Mouse (Mus musculus): Measurements from ENCODE around the gene Tesc.

Tesc gene

DNA sequence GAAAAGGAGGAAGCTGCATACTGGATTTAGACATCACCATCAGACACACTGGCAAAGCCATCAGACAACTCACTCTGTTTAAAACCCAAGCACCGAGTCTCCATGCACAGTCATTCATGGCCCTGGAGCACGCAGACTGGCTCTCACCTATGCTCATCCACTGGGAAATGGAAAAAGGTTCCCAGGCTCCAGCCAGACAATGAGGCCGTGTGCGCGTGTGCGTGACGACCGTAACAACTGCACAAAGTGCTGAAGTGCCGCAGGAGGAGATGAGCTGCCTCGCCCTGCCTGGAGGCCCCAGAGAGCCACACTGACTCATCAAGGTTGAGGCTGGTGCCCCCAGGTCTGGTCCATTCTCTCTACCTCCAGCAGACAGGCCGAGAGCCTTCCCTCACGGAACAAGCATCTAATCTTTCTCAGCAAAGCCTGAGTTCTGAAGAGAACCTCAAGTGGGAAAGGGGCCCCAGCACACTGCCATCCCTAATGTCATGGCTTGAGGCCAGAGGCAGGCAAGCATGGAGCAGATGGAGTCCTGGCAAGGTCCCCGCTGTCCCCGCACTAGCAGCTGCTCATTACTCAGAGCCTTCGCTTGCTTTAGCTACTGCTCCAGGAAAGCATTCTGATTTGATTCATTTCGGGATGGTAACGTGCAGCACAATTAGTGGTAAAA lies 80.7 kb downstream of the Tesc start:
- DNase-seq (ENCODE audit: low spot score) = no peak

DNA sequence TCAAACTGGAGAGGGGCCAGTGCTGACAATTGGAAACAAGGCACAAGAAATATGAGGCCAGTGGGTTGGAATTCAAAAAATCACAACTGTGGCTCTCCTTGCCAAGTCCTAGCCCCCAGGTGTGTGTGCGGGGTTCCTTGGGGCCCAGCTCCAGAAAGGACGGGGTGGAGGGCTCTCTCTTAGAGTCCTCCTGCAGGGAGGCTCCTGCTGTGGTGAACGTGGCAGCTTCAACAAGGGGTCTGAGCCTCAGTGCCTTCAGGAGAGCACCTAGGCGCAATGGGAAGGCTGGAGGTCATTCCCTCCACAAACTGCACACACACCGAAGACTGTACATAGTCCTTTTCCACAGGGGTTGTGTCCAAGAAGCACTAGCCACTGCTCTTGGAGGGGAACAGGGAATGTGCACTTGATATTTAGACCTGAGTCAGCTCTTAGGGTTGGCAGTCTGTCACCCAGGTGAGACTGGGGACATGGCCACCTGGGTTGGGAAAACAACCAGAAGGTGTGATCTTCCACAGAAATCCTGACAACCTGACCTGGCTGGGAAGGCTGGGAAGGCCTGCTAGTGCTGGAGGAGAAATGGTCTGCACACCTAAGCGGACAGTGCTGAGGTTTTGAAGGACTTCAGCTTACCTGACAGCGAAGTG lies 81.4 kb downstream of the Tesc start:
- DNase-seq (ENCODE audit: low spot score) = no peak
